Mouse (Mus musculus) liver, embryonic 14.5 days (tissue): ENCODE measurements around the gene Ifi209. TPM values are rescaled to one million over a fixed set of nuclear protein-coding genes. Genes with fewer than 3 reads are reported as not detected.

Source experiments
- ATAC-seq: fragments of 200-750 bp; cut with Nextera tagmentation; 2 replicates; pipeline ENCODE4 v1.8.0; 2017; ENCODE audit warnings: moderate number of reproducible peaks, mild to moderate bottlenecking, moderate library complexity; ENCODE audit not compliant: insufficient read depth
- DNase-seq, 3 experiments: peaks; one replicate each; pipeline ENCODE4 v3.0.0-alpha.2; 2012 to 2013; ENCODE audit warnings: low read depth in 3 of 3, low spot score in 3 of 3
- H3K27ac ChIP-seq: fragments of 300-500 bp; sonication (generic); 2 replicates; pipeline ENCODE4 v1.5.1; 2014; ENCODE audit warnings: moderate library complexity, mild to moderate bottlenecking, control low read depth, inconsistent platforms
- H3K27me3 ChIP-seq: fragments of 300-500 bp; sonication (generic); 2 replicates; pipeline ENCODE4 v1.6.1; 2014; ENCODE audit warnings: mild to moderate bottlenecking, low read length, moderate library complexity; ENCODE audit not compliant: control insufficient read depth, insufficient read depth
- H3K36me3 ChIP-seq: fragments of 300-500 bp; sonication (generic); replicated peaks from 2 replicates; pipeline ENCODE4 v1.6.1; 2014; ENCODE audit warnings: low read depth; ENCODE audit not compliant: control insufficient read depth, insufficient read depth
- H3K4me1 ChIP-seq, 2 experiments: fragments of 200-500 bp in 1 of 2; fragments of 300-500 bp in 1 of 2; sonication (generic) in 1 of 2; replicated peaks; 2 replicates each; pipeline ENCODE4 v1.6.1; 2012 to 2014; ENCODE audit warnings: antibody characterized with exemption in 1 of 2, inconsistent platforms in 1 of 2, low read length in 1 of 2; ENCODE audit not compliant: control insufficient read depth in 2 of 2, insufficient read depth in 2 of 2
- H3K4me2 ChIP-seq: fragments of 300-500 bp; sonication (generic); 2 replicates; pipeline ENCODE4 v1.6.1; 2014; ENCODE audit warnings: low read depth, mild to moderate bottlenecking, control low read depth, moderate library complexity
- H3K4me3 ChIP-seq, 2 experiments: fragments of 200-500 bp in 1 of 2; fragments of 300-500 bp in 1 of 2; sonication (generic) in 1 of 2; 2 replicates each; pipeline ENCODE4 v1.5.1; 2012 to 2014; ENCODE audit warnings: low read depth in 2 of 2, low read length in 2 of 2, mild to moderate bottlenecking in 2 of 2, control low read depth in 1 of 2, inconsistent platforms in 1 of 2, moderate library complexity in 1 of 2; ENCODE audit not compliant: insufficient read depth in 1 of 2
- H3K9ac ChIP-seq: fragments of 300-500 bp; sonication (generic); replicated peaks from 2 replicates; pipeline ENCODE4 v1.6.1; 2014; ENCODE audit warnings: mild to moderate bottlenecking, control low read depth, moderate library complexity
- H3K9me3 ChIP-seq: fragments of 300-500 bp; sonication (generic); 2 replicates; pipeline ENCODE4 v1.6.1; 2016; ENCODE audit warnings: low read length, mixed read lengths; ENCODE audit not compliant: control insufficient read depth
- CTCF ChIP-seq: IDR thresholded peaks from 2 replicates; pipeline ENCODE4 v1.5.1; 2016; ENCODE audit warnings: antibody characterized with exemption, low read depth, control low read depth
- EP300 ChIP-seq: IDR thresholded peaks from 2 replicates; pipeline ENCODE4 v1.6.1; 2016; ENCODE audit warnings: antibody characterized with exemption, low read depth
- WGBS: fragments of 180-500 bp; shearing (Covaris S2); extraction: QIAGEN DNeasy Blood & Tissue Kit; methylation state at CpG from one replicate; pipeline ENCODE4 v1.1.7; 2014; ENCODE audit not compliant: insufficient replicate concordance; 5-methylcytosine and 5-hydroxymethylcytosine counted together
- microRNA-seq: library from miRNA; unstranded; fragments of <30 nt; microRNA quantifications from one replicate; pipeline ENCODE4, GENCODE M21; 2016
- polyA plus RNA-seq, 2 experiments: library from polyadenylated mRNA; depleted of rRNA in 1 of 2; stranded (reverse) in 1 of 2; unstranded in 1 of 2; fragments of >200 nt; fragmentation: Nextera tagmentation in 1 of 2; extraction: Ambion mirVana in 1 of 2; gene quantifications; 2 replicates each; pipeline versions ENCODE4 v1.2.1 to v1.2.3; 2012 to 2014

Gene Ifi209
- polyA plus RNA-seq, 2 experiments = 0.22 to 0.38 TPM

DNA sequence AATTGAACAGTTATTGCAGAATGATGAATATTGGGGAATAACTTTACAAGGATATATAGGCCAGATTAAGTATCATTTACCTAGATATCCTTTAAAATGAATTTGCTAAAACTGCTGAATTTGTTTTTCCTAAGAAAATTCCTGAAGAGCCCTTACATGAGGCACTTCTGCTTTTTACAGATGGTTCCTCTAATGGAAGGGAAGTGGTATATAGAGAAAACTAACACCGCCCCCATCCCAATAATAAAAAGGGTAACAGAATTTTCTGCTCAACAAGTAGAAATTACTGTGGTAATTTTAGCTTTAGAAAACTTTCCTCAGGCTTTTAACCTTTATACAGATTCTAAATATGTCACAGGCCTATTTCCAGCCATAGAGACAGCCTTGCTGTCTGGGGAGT lies 63.6 kb downstream of the Ifi209 start:
- H3K36me3 ChIP-seq = no peaks in the 10 kb centered on the region
- no peak for TF ChIP-seq CTCF
- TF ChIP-seq EP300 = no peak
- DNase-seq (no peak), ATAC-seq (no peak)
- H3K4me3 ChIP-seq = no peak overlapping the region
- H3K9ac ChIP-seq = no peak overlapping the region
- WGBS = 26% methylated on average over 1 of the region's 1 CpGs
- no peaks in the 10 kb centered on the region for H3K9me3 ChIP-seq
- H3K27ac ChIP-seq = no peak overlapping the region
- H3K4me1 ChIP-seq = no peaks in the 10 kb centered on the region
- H3K27me3 ChIP-seq = no peaks in the 10 kb centered on the region
- H3K4me2 ChIP-seq = no peak overlapping the region

Small RNA genes lying within 50 kb of the gene (microRNA-seq; reads per million reads assigned to microRNA genes)
- not detected for gene Gm44339

Other genes with a start within 250 kb of the Ifi209 start
- gene Ifi206, start 139.9 kb upstream of the Ifi209 start, polyA plus RNA-seq (2012; rRNA removed) = 0.11 and 0.13 TPM in 2 replicates
- gene Ifi206, start 139.9 kb upstream of the Ifi209 start, polyA plus RNA-seq (2014; fragmentation: Nextera tagmentation; extraction: Ambion mirVana) = 0.28 TPM in 1 of 2 replicates, not detected in the other
- gene Ifi214, start 95.0 kb upstream of the Ifi209 start, polyA plus RNA-seq (2012; rRNA removed) = not detected in 2 replicates
- not detected in 2 replicates for gene Ifi214, start 95.0 kb upstream of the Ifi209 start, polyA plus RNA-seq (2014; fragmentation: Nextera tagmentation; extraction: Ambion mirVana)
- gene Ifi213, start 31.6 kb upstream of the Ifi209 start, polyA plus RNA-seq (2012; rRNA removed) = 0.03 and 0.04 TPM in 2 replicates
- gene Ifi213, start 31.6 kb upstream of the Ifi209 start, polyA plus RNA-seq (2014; fragmentation: Nextera tagmentation; extraction: Ambion mirVana) = 0.08 TPM in 1 of 2 replicates, not detected in the other
- gene Ifi208, start 42.8 kb downstream of the Ifi209 start, polyA plus RNA-seq (2012; rRNA removed) = not detected in 2 replicates
- gene Ifi208, start 42.8 kb downstream of the Ifi209 start, polyA plus RNA-seq (2014; fragmentation: Nextera tagmentation; extraction: Ambion mirVana) = 0.08 TPM in 1 of 2 replicates, not detected in the other
- gene Ifi207, start 110.8 kb downstream of the Ifi209 start, polyA plus RNA-seq (2012; rRNA removed) = 1.8 and 2.2 TPM in 2 replicates
- gene Ifi207, start 110.8 kb downstream of the Ifi209 start, polyA plus RNA-seq (2014; fragmentation: Nextera tagmentation; extraction: Ambion mirVana) = 1.4 and 2.0 TPM in 2 replicates
- gene Ifi204, start 136.0 kb downstream of the Ifi209 start, polyA plus RNA-seq (2012; rRNA removed) = 0.95 and 2.3 TPM in 2 replicates
- 2.9 and 3.3 TPM in 2 replicates for gene Ifi204, start 136.0 kb downstream of the Ifi209 start, polyA plus RNA-seq (2014; fragmentation: Nextera tagmentation; extraction: Ambion mirVana)